Mouse (Mus musculus) embryonic facial prominence, embryonic 14.5 days (tissue): Measurements from ENCODE around the gene Ctdnep1. TPM values are rescaled to one million over a fixed set of nuclear protein-coding genes. Genes with fewer than 3 reads are reported as not detected.

Experiments
- microRNA counts: library from miRNA; unstranded; fragments of <30 nt; microRNA quantifications from one replicate; lab custom pipeline; 2017
- microRNA-seq: library from miRNA; unstranded; fragments of <30 nt; microRNA quantifications from one replicate; pipeline ENCODE4, GENCODE M21; 2016; ENCODE audit warnings: borderline number of aligned reads
- polyA plus RNA-seq: library from polyadenylated mRNA; unstranded; fragments of >200 nt; fragmentation: Nextera tagmentation; extraction: Ambion mirVana; gene quantifications from 2 replicates; pipeline ENCODE4 v1.2.1, GENCODE M21; 2014

The Ctdnep1 gene
- polyA plus RNA-seq, 1 experiment from 2014 or later, result 37.4 TPM

MicroRNA genes within 50 kb of the gene (microRNA counts, 519-probe panel; counts per million panel counts)
- microRNA mmu-miR-324-3p (lab: Ali Mortazavi, UCI) (19.3 counts per million), microRNA mmu-miR-324-5p (lab: Ali Mortazavi, UCI) (2,736 counts per million, percentile 58 among the panel's probes with 10 or more counts)

Small RNA genes lying within 50 kb of the gene (microRNA-seq; reads per million reads assigned to microRNA genes)
- gene Gm44349 (not detected), gene Mir324 (2,202 reads per million, percentile 82 among the genes with 10 or more reads in this experiment)

Other genes with a start within 250 kb of the Ctdnep1 start
- gene Polr2a, start 222.5 kb upstream of the Ctdnep1 start, polyA plus RNA-seq, result 39.3 and 39.7 TPM in 2 replicates
- 0.12 TPM in 1 of 2 replicates, not detected in the other for gene Slc35g3, start 219.2 kb upstream of the Ctdnep1 start, polyA plus RNA-seq
- gene Zbtb4, start 215.2 kb upstream of the Ctdnep1 start, polyA plus RNA-seq, result 3.5 and 3.9 TPM in 2 replicates
- 28.4 and 29.4 TPM in 2 replicates for gene Chrnb1, start 185.2 kb upstream of the Ctdnep1 start, polyA plus RNA-seq
- 2.3 and 3.3 TPM in 2 replicates for gene Fgf11, start 179.3 kb upstream of the Ctdnep1 start, polyA plus RNA-seq
- gene Tmem102, start 175.5 kb upstream of the Ctdnep1 start, polyA plus RNA-seq, result 4.1 and 4.3 TPM in 2 replicates
- not detected in 2 replicates for gene Gm39566, start 165.9 kb upstream of the Ctdnep1 start, polyA plus RNA-seq
- gene Spem2, start 162.7 kb upstream of the Ctdnep1 start, polyA plus RNA-seq, result not detected in 2 replicates
- 0.26 TPM in 1 of 2 replicates, not detected in the other for gene Spem1, start 159.0 kb upstream of the Ctdnep1 start, polyA plus RNA-seq
- gene Nlgn2, start 143.4 kb upstream of the Ctdnep1 start, polyA plus RNA-seq, result 8.3 and 10.6 TPM in 2 replicates
- 379 and 388 TPM in 2 replicates for gene Tmem256, start 142.6 kb upstream of the Ctdnep1 start, polyA plus RNA-seq
- gene Plscr3, start 134.8 kb upstream of the Ctdnep1 start, polyA plus RNA-seq, result 102 and 121 TPM in 2 replicates
- gene Tnk1, start 122.4 kb upstream of the Ctdnep1 start, polyA plus RNA-seq, result 3.2 and 3.7 TPM in 2 replicates
- gene Tmem95, start 103.1 kb upstream of the Ctdnep1 start, polyA plus RNA-seq, result not detected in 2 replicates
- gene Kctd11, start 99.8 kb upstream of the Ctdnep1 start, polyA plus RNA-seq, result 5.9 and 7.2 TPM in 2 replicates
- gene Acap1, start 85.6 kb upstream of the Ctdnep1 start, polyA plus RNA-seq, result 1.5 and 2.1 TPM in 2 replicates
- gene 2810408A11Rik, start 80.2 kb upstream of the Ctdnep1 start, polyA plus RNA-seq, result 5.7 and 8.3 TPM in 2 replicates
- 10.1 and 10.3 TPM in 2 replicates for gene Neurl4, start 80.1 kb upstream of the Ctdnep1 start, polyA plus RNA-seq
- gene Gps2, start 67.3 kb upstream of the Ctdnep1 start, polyA plus RNA-seq, result 55.0 and 57.2 TPM in 2 replicates
- 1,503 and 1,606 TPM in 2 replicates for gene Eif5a, start 59.2 kb upstream of the Ctdnep1 start, polyA plus RNA-seq
- 2.9 and 4.2 TPM in 2 replicates for gene Ybx2, start 45.4 kb upstream of the Ctdnep1 start, polyA plus RNA-seq
- gene Slc2a4, start 33.0 kb upstream of the Ctdnep1 start, polyA plus RNA-seq, result 16.9 and 20.8 TPM in 2 replicates
- 22.3 and 23.7 TPM in 2 replicates for gene Cldn7, start 16.4 kb upstream of the Ctdnep1 start, polyA plus RNA-seq
- gene Elp5, start 1.4 kb downstream of the Ctdnep1 start, polyA plus RNA-seq, result 109 and 116 TPM in 2 replicates
- 577 and 590 TPM in 2 replicates for gene Gabarap, start 10.0 kb downstream of the Ctdnep1 start, polyA plus RNA-seq
- 47.0 and 49.3 TPM in 2 replicates for gene Phf23, start 14.6 kb downstream of the Ctdnep1 start, polyA plus RNA-seq
- 30.8 and 36.2 TPM in 2 replicates for gene Dvl2, start 19.4 kb downstream of the Ctdnep1 start, polyA plus RNA-seq
- 90.0 and 95.5 TPM in 2 replicates for gene Acadvl, start 34.3 kb downstream of the Ctdnep1 start, polyA plus RNA-seq
- 7.3 and 8.4 TPM in 2 replicates for gene Dlg4, start 35.8 kb downstream of the Ctdnep1 start, polyA plus RNA-seq
- gene Asgr1, start 72.9 kb downstream of the Ctdnep1 start, polyA plus RNA-seq, result 2.0 and 2.2 TPM in 2 replicates
- gene Asgr2, start 111.5 kb downstream of the Ctdnep1 start, polyA plus RNA-seq, result 0.32 TPM in 1 of 2 replicates, not detected in the other
- gene Mgl2, start 149.2 kb downstream of the Ctdnep1 start, polyA plus RNA-seq, result 0.79 and 2.1 TPM in 2 replicates
- 1.5 and 2.3 TPM in 2 replicates for gene Clec10a, start 175.0 kb downstream of the Ctdnep1 start, polyA plus RNA-seq
- 2.9 and 3.0 TPM in 2 replicates for gene Slc16a11, start 231.6 kb downstream of the Ctdnep1 start, polyA plus RNA-seq
- gene Slc16a13, start 239.9 kb downstream of the Ctdnep1 start, polyA plus RNA-seq, result 4.2 and 5.8 TPM in 2 replicates
- 11.6 and 13.0 TPM in 2 replicates for gene Bcl6b, start 248.6 kb downstream of the Ctdnep1 start, polyA plus RNA-seq